Mouse (Mus musculus): Measurements from ENCODE around the gene Itpr2. TPM values are rescaled to one million over a fixed set of nuclear protein-coding genes. Genes with fewer than 3 reads are reported as not detected.
A peak's percentile ranks its signal among the peaks of the same experiment; 100 is the strongest.

The Itpr2 gene
- polyA plus RNA-seq, 1 experiment from 2014 or later: 6.1 TPM

DNA sequence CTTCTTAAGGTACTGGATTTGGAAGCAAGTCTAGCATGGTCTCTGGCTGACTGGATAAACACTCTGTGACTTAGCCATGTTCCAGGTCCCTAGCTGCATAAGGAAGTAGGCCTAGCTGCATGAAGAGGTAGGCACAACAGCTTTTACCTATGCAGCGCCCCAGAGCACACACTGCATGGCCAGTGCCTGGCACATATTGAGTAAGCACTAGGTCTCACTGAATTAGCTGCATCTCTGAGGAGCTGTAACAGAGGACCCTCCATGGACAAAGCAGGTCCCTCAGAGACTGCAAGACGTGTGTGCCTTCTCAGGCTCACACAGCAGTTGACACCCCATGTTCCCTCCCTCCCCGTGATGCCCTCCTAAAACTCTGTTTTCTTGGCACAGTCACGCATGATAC is 114.0 kb downstream of the Itpr2 start:
- H3K27me3 ChIP-seq (ENCODE audit: control insufficient read depth, insufficient read depth, low read length): no peaks in the 10 kb centered on the region
- no peak overlapping the region for H3K9ac ChIP-seq (replicated peaks; ENCODE audit: low read depth, low read length)
- H3K4me2 ChIP-seq (ENCODE audit: low read depth, low read length): no peak overlapping the region
- H3K4me3 ChIP-seq (ENCODE audit: low read depth, low read length): no peak overlapping the region
- no peaks in the 10 kb centered on the region for H3K36me3 ChIP-seq (ENCODE audit: control insufficient read depth, insufficient read depth, low read length)
- no peak for ATAC-seq (ENCODE audit: low read depth)
- WGBS: 88% methylated on average over 4 of the region's 4 CpGs
- no peaks in the 10 kb centered on the region for H3K4me1 ChIP-seq (ENCODE audit: control insufficient read depth, insufficient read depth, low read length)
- no peak overlapping the region for H3K27ac ChIP-seq (ENCODE audit: low read depth, low read length)
- H3K9me3 ChIP-seq (ENCODE audit: control insufficient read depth, low read length): no peaks in the 10 kb centered on the region

DNA sequence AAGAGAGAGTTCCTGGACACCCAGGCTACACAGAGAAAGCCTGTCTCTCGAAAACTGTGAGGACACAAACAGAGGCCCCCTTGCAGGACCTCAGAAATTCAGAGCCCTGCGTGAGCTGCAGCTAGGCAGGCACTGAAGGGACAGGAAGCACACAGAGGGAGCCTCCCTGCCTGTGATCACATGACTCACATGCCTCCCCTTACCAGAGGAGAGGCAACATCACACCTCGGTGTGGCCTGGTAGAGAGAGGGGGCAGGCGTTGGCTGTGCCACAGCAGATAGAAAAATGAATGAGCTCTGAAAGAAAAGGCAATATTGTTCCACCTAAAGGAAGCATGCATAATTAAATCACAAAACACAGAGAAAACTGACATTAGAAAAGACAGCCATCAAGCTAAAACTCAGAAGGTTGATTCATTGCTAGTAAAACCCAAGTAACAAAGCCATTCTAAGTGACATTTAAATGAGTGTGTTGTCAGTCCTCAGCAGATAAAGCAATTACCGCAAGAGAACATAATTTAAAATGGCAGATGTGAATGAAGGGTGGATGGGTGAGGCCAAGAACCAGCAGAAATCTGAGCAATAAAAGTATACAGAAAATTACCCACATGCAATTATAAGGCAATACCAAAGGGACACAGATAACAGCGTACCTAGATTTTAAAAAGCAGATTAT is 114.8 kb downstream of the Itpr2 start:
- Histone ChIP-seq H3K27me3 (ENCODE audit: control insufficient read depth, insufficient read depth, low read length) (no peaks in the 10 kb centered on the region), H3K4me3 (ENCODE audit: low read depth, low read length) (no peak overlapping the region), H3K4me1 (ENCODE audit: control insufficient read depth, insufficient read depth, low read length) (no peaks in the 10 kb centered on the region), H3K9ac (replicated peaks; ENCODE audit: low read depth, low read length) (no peak overlapping the region), H3K9me3 (ENCODE audit: control insufficient read depth, low read length) (no peaks in the 10 kb centered on the region), H3K36me3 (ENCODE audit: control insufficient read depth, insufficient read depth, low read length) (no peaks in the 10 kb centered on the region), H3K4me2 (ENCODE audit: low read depth, low read length) (no peak overlapping the region), H3K27ac (ENCODE audit: low read depth, low read length) (peak overlapping the region; percentile 16; the same call in 1 of the 2 replicates)
- peak; percentile 68; the same call in 1 of the 2 replicates for ATAC-seq (ENCODE audit: low read depth)
- WGBS: 15% methylated on average over 6 of the region's 6 CpGs

DNA sequence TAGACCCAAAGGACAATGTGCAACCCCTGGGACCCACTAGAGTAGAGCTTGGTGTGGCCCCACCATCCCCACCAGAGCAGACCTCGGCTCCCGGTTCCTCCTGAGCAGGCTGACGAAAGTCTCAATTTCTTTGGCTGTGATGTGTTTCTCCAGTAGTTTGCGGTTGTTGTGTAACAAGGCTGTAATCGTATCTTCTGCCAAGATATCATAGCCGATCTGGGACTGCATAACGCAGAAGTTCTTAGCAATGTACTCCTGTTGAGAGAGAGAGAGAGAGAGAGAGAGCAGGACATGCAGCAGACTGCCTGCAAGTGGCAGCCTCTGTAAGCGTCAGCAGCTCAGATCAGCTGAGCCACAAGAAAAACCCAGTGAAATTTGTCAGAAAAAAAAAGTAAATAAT is 122.8 kb downstream of the Itpr2 start:
- Histone ChIP-seq H3K4me3 (ENCODE audit: low read depth, low read length) (no peak overlapping the region), H3K9ac (replicated peaks; ENCODE audit: low read depth, low read length) (no peak overlapping the region), H3K27ac (ENCODE audit: low read depth, low read length) (no peak overlapping the region), H3K4me1 (ENCODE audit: control insufficient read depth, insufficient read depth, low read length) (no peaks in the 10 kb centered on the region), H3K9me3 (ENCODE audit: control insufficient read depth, low read length) (no peaks in the 10 kb centered on the region), H3K36me3 (ENCODE audit: control insufficient read depth, insufficient read depth, low read length) (no peaks in the 10 kb centered on the region), H3K27me3 (ENCODE audit: control insufficient read depth, insufficient read depth, low read length) (no peaks in the 10 kb centered on the region), H3K4me2 (ENCODE audit: low read depth, low read length) (no peak overlapping the region)
- no peak for ATAC-seq (ENCODE audit: low read depth)
- 90% methylated on average over 8 of the region's 8 CpGs for WGBS

DNA sequence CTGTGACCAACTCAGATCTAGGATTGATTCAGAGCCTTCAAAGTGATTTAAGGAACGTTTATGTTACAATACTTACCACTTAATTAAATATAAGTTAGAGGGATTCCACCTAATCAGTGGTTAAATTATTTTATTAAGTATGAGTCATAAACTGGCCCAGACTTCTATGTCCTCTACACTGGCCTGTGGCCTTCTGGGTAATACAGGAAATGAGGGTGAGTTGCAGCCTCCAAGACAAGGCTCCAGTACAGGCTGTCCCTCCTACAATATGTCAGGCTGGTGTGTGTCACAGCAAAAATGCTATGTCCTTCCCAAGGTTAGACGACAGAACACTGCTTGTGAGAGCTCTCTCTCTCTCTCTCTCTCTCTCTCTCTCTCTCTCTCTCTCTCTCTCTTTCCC is 130.5 kb downstream of the Itpr2 start:
- Histone ChIP-seq H3K9ac (replicated peaks; ENCODE audit: low read depth, low read length) (no peak overlapping the region), H3K9me3 (ENCODE audit: control insufficient read depth, low read length) (no peaks in the 10 kb centered on the region), H3K27me3 (ENCODE audit: control insufficient read depth, insufficient read depth, low read length) (no peaks in the 10 kb centered on the region), H3K4me3 (ENCODE audit: low read depth, low read length) (no peak overlapping the region), H3K4me2 (ENCODE audit: low read depth, low read length) (no peak overlapping the region), H3K4me1 (ENCODE audit: control insufficient read depth, insufficient read depth, low read length) (no peaks in the 10 kb centered on the region), H3K36me3 (ENCODE audit: control insufficient read depth, insufficient read depth, low read length) (no peaks in the 10 kb centered on the region), H3K27ac (ENCODE audit: low read depth, low read length) (no peak overlapping the region)
- 64% methylated on average over 2 of the region's 2 CpGs for WGBS
- no peak for ATAC-seq (ENCODE audit: low read depth)

DNA sequence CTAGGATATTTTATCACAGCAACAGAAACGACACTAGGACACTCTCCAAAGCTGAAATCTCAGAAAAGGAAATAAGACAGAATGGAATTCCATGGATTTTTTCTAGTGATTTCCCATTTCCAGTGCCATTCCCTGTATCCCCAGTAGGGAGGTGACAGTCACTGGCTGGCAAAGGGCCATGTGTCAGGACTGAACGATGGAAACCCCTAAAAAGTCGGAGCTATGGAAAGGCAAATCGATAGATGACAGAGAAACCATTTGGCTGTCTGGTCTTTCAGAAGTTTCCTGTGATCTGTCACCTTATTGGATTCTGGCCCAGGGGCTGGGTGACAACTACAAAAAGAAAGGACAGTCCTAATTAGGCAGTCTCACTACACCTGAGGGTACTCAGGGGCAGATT is 135.8 kb downstream of the Itpr2 start:
- Histone ChIP-seq H3K4me3 (ENCODE audit: low read depth, low read length) (no peak overlapping the region), H3K9me3 (ENCODE audit: control insufficient read depth, low read length) (no peaks in the 10 kb centered on the region), H3K9ac (replicated peaks; ENCODE audit: low read depth, low read length) (no peak overlapping the region), H3K36me3 (ENCODE audit: control insufficient read depth, insufficient read depth, low read length) (no peaks in the 10 kb centered on the region), H3K27me3 (ENCODE audit: control insufficient read depth, insufficient read depth, low read length) (no peaks in the 10 kb centered on the region), H3K27ac (ENCODE audit: low read depth, low read length) (no peak overlapping the region), H3K4me2 (ENCODE audit: low read depth, low read length) (no peak overlapping the region), H3K4me1 (ENCODE audit: control insufficient read depth, insufficient read depth, low read length) (no peaks in the 10 kb centered on the region)
- no peak for ATAC-seq (ENCODE audit: low read depth)
- 86% methylated on average over 4 of the region's 4 CpGs for WGBS

DNA sequence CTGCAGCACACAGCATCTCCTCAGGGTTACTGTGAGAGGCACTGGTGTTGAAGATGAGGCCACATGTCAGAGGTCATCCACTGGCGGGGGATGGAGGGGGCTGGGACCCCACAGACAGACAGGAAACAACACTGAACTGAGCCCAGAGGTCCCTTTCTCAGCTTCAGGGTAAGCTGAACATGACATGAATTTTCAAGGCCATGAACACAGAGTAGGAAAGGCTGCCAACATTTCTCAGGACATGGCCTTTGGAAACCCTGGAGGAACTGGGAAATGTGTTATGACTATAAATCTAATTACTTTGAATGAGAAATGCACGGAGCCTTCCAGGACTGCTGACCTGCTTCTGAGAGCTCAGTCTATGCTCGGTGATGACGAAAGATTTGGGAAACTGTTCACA is 144.1 kb downstream of the Itpr2 start:
- ATAC-seq (ENCODE audit: low read depth): no peak
- no peak overlapping the region for H3K4me3 ChIP-seq (ENCODE audit: low read depth, low read length)
- H3K27me3 ChIP-seq (ENCODE audit: control insufficient read depth, insufficient read depth, low read length): no peaks in the 10 kb centered on the region
- H3K9ac ChIP-seq (replicated peaks; ENCODE audit: low read depth, low read length): no peak overlapping the region
- H3K4me2 ChIP-seq (ENCODE audit: low read depth, low read length): no peak overlapping the region
- no peaks in the 10 kb centered on the region for H3K4me1 ChIP-seq (ENCODE audit: control insufficient read depth, insufficient read depth, low read length)
- H3K36me3 ChIP-seq (ENCODE audit: control insufficient read depth, insufficient read depth, low read length): no peaks in the 10 kb centered on the region
- WGBS: 62% methylated on average over 4 of the region's 4 CpGs
- no peaks in the 10 kb centered on the region for H3K9me3 ChIP-seq (ENCODE audit: control insufficient read depth, low read length)
- H3K27ac ChIP-seq (ENCODE audit: low read depth, low read length): no peak overlapping the region

DNA sequence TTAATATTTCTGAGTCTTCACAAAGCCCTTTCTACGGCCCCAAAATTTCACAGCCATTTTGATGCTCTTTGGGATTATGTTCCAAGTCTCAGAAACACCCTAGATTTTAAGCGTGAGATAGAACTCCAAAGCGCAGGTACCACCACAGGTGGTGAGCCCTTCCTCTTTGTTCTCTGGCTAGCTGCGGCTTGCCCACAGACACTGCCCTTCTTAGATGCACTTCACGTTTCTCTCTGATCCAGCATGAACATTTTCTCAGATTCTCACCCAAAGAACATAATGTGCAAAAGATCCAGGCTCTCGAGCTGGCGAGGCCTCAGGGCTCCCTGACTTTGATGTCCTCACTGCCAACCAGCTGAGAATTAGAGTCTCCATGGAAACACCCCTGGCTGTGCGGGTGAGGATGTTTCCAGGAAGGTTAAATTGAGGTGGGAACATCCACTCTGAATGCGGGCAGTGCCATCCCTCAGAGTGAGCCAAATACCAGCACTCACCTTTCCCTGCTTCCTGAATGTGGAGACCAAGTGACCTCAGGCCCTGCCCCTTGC is 149.7 kb downstream of the Itpr2 start:
- WGBS: 57% methylated on average over 9 of the region's 9 CpGs
- no peaks in the 10 kb centered on the region for H3K4me1 ChIP-seq (ENCODE audit: control insufficient read depth, insufficient read depth, low read length)
- no peak overlapping the region for H3K27ac ChIP-seq (ENCODE audit: low read depth, low read length)
- no peaks in the 10 kb centered on the region for H3K27me3 ChIP-seq (ENCODE audit: control insufficient read depth, insufficient read depth, low read length)
- H3K4me3 ChIP-seq (ENCODE audit: low read depth, low read length): no peak overlapping the region
- no peak overlapping the region for H3K9ac ChIP-seq (replicated peaks; ENCODE audit: low read depth, low read length)
- H3K36me3 ChIP-seq (ENCODE audit: control insufficient read depth, insufficient read depth, low read length): no peaks in the 10 kb centered on the region
- H3K9me3 ChIP-seq (ENCODE audit: control insufficient read depth, low read length): no peaks in the 10 kb centered on the region
- no peak overlapping the region for H3K4me2 ChIP-seq (ENCODE audit: low read depth, low read length)
- no peak for ATAC-seq (ENCODE audit: low read depth)

DNA sequence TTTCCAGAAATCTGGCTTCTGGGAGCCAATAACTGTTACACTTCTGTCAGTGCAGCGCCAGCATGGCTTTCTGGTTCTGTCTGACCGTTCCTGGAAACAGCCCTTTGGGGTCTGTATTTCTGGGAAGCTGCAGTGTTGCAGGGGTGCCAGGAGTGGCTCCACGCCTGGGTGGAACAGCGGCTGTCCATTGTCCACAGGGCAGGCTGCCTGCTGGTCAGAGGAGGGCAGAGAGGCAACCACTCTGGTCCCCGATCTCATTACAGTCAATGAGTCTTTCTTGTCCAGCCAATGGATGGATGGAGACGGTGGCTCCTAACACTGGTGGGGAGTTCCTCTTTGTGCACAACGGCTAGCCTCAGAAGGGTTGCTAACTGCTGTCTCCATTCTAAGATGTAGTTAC is 150.2 kb downstream of the Itpr2 start:
- no peaks in the 10 kb centered on the region for H3K36me3 ChIP-seq (ENCODE audit: control insufficient read depth, insufficient read depth, low read length)
- no peak overlapping the region for H3K4me3 ChIP-seq (ENCODE audit: low read depth, low read length)
- H3K27me3 ChIP-seq (ENCODE audit: control insufficient read depth, insufficient read depth, low read length): no peaks in the 10 kb centered on the region
- no peak overlapping the region for H3K4me2 ChIP-seq (ENCODE audit: low read depth, low read length)
- H3K9ac ChIP-seq (replicated peaks; ENCODE audit: low read depth, low read length): no peak overlapping the region
- H3K9me3 ChIP-seq (ENCODE audit: control insufficient read depth, low read length): no peaks in the 10 kb centered on the region
- ATAC-seq (ENCODE audit: low read depth): no peak
- H3K4me1 ChIP-seq (ENCODE audit: control insufficient read depth, insufficient read depth, low read length): no peaks in the 10 kb centered on the region
- WGBS: 74% methylated on average over 7 of the region's 7 CpGs
- H3K27ac ChIP-seq (ENCODE audit: low read depth, low read length): no peak overlapping the region

DNA sequence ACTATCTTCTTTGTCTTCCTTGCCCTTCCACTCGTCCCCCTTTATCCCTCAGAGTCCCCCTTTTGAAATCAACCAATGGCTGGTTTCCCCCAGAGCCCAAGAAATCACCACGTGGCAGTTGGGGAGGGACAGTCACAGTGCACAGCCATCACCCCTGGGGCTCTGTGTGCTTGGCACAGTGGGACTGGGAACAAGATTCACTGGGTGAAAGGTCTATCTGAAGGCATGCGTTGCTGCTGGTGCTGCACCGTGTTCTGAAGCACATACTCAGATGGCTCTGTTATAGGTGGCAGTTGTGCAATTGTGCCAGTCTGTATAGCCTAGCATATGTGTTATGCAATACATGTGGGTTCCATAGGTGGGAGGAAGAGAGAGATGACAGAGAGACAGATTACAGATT is 154.5 kb downstream of the Itpr2 start:
- Histone ChIP-seq H3K27ac (ENCODE audit: low read depth, low read length) (no peak overlapping the region), H3K9me3 (ENCODE audit: control insufficient read depth, low read length) (no peaks in the 10 kb centered on the region), H3K4me2 (ENCODE audit: low read depth, low read length) (no peak overlapping the region), H3K27me3 (ENCODE audit: control insufficient read depth, insufficient read depth, low read length) (no peaks in the 10 kb centered on the region), H3K4me3 (ENCODE audit: low read depth, low read length) (no peak overlapping the region), H3K36me3 (ENCODE audit: control insufficient read depth, insufficient read depth, low read length) (no peaks in the 10 kb centered on the region), H3K9ac (replicated peaks; ENCODE audit: low read depth, low read length) (no peak overlapping the region), H3K4me1 (ENCODE audit: control insufficient read depth, insufficient read depth, low read length) (peaks cover 4% of the 10 kb centered on the region; the same call in 1 of the 2 replicates)
- no peak for ATAC-seq (ENCODE audit: low read depth)
- 56% methylated on average over 4 of the region's 4 CpGs for WGBS

Measured in neural tube, embryonic 14.5 days (tissue).